Mouse (Mus musculus) right cerebral cortex, postnatal 14 days (tissue): ENCODE data around the gene Elof1.
A peak's percentile ranks its signal among the peaks of the same experiment; 100 is the strongest.
"Not testable (repeated sequence)": the region's sequence is repeated elsewhere in the genome, so short reads cannot be mapped to it uniquely, and the experiment has no call there.

Source experiments
- DNase-seq: peaks from one replicate; pipeline ENCODE4 v3.0.0; 2022

Gene Elof1

DNA sequence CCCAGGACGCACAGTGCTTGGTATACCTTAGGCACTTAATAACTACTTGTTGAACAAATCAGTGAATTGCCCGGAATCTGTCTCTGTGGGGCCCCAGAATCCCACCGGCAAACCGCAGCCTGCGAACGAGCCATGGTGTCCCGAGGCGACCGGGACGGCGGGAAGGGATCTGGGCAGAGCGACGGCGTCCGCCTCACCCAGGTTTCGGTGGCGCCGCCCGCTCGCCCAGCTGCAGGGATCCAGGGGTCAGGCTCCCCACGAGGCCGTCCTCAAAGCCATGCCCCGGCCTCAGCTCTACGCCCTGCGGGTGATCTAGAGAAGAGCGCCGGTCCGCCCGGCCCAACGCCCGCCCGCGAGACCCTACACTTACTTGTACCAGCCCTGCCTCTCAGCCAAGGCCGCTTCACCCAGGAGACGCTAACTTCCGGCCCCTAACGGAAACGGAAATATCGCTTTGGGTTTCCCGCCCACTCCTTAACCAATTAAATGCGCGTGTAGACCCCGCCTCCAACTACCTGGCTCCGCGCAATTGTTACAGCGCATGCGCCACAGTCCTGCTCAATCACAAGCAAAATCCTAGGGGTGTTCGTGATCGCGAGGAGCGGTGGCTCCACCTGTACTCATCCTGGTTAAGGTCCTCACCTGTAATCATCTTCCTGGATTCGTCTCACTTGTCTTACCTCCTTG, at the start of gene Elof1:
Gene Elof1, minus strand, starts transcription at position 433 of the 687 bp plus-strand sequence.
- DNase-seq, result peak; percentile 91

DNA sequence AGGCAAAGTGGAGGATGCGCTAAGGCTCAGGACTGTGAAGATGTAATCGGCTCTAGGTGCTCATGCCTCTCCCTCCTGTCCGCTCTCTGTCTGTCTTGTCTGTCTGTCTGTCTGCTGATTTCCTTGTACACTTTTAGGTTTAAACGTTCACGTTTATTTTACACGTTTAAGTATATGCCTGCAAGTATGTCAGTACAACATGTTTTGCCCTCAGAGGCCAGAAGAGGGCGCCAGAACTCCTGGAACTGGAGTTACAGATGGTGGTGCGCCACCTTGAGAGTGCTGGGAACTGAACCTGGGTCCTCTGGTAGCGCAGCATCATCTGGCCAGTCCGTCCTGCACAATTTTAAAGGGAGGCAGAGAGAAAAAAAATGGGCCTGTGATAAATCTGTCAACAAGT, 49.7 kb upstream of the Elof1 start:
- no peak for DNase-seq

DNA sequence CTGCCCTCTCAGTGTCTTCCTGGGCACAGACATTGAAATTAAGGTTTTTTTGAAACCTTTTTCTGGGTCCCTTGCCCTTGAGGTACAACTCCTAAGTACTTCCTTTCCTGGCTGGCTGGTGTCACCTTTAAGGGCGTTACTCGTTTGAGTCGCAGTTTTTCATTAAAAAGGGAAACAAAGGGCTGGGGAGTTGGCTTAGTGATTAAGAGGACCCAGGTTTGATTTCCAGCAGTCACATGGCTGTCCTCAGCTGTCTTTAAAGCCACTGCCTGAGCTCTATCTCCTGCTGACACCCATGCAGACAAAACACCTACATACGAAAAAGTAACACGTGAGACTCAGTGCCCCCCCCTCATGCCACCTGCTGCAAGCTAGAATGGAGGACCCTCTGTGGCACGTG, 49.0 kb upstream of the Elof1 start:
- no peak for DNase-seq

DNA sequence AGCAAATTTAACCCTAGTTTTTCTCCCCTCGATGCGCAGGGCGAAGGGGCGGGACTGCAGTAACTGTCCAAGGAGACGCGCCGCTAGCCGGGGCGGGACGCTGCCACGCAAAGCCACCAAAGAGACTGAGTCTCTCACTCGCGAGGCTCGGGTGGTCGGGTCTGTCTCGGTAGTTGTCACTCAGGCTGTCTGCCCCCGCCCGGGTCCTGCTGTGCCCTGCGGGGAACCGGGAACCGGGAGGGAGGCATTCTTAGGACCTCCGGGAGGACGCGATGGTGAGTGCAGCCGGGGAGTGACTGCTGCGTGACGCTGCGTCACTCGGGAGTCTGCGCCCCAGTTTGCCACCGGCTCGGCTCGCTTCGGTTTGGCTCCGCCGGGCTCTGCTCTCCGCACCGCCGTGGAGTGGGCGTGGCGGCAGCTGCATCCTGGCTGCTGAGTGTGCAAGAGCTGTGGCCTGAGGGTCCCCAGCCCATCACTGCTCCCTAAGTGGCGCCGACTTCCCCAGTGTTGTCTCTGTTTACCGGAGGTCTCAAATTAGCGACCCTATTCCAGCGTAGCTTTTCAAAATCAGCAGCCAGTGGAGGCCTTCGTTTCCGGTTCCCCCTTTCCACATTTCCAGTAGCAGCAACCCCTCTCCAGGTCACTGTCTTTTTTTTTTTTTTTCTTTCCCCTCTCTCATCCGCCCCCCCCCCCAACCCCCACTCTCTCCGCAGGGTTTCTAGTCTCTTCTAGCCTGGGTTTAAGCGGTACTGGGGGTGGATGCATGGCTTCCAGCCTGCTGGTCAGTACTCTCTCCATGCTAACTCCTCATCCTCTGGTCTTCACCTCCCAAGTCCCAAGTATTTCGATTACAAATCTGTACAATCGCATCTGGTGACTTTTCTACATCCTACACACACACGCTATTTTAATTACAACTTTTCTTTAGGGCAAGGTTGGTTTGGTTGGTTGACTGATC, 48.0 kb upstream of the Elof1 start:
- peak; percentile 65 for DNase-seq

DNA sequence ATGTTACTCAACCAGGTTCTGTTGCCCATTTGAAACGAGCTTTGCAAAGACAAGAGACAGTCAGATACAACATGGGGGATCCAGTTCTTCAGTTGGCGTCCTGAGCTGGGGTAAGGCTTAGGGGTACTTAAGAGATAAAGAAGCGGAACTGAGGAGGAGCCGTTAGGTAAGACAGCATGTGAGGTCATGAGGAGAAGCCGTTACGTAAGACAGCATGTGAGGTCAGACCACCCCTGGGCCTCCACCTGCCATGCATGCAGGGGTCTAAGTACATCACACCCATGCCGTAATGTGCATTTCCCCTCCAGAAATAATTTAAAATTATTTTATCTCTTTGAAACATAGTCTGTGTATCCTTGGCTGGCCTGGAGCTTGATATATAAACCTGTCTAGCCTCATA, 45.9 kb upstream of the Elof1 start:
- DNase-seq, result no peak

DNA sequence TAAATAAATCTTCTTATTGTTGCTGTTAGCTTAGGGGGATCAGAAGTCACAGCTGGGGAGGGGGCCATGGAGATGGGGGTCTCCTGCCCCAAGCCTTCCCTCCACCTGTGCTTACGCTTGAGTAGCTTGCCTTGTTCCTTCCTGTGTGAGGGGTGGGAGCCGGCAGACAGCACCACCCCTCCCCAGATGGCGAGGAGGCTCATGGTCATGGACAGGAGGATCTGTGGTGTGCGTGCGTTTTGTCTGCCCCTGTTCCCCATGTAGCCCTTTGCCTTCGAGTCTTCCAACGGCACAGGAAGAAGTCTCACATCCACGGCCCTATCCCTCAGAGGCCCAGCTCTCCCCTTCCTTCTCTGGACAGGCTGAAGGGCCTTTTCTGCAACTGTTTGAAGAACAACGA, 45.3 kb upstream of the Elof1 start:
- no peak for DNase-seq

DNA sequence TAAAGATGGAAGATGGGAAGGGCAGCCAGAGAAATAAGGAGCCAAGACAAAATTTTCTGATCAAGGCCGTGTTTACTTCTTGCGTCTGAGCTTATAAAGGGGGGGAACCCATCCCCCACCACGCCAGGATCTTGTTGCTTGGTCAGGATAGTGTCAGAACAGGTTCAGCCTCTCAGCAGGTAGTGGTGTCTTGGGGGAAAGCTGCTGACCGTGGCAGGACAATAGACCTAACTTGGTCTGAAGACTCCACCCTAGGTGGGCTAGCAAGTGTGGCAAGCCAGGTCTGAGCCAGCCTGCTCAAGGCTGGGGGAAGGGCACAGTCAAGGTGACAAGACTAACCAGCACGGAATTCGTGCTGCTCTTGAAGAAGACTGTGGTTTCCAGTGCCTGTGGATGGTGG, 44.3 kb upstream of the Elof1 start:
- DNase-seq, result no peak

DNA sequence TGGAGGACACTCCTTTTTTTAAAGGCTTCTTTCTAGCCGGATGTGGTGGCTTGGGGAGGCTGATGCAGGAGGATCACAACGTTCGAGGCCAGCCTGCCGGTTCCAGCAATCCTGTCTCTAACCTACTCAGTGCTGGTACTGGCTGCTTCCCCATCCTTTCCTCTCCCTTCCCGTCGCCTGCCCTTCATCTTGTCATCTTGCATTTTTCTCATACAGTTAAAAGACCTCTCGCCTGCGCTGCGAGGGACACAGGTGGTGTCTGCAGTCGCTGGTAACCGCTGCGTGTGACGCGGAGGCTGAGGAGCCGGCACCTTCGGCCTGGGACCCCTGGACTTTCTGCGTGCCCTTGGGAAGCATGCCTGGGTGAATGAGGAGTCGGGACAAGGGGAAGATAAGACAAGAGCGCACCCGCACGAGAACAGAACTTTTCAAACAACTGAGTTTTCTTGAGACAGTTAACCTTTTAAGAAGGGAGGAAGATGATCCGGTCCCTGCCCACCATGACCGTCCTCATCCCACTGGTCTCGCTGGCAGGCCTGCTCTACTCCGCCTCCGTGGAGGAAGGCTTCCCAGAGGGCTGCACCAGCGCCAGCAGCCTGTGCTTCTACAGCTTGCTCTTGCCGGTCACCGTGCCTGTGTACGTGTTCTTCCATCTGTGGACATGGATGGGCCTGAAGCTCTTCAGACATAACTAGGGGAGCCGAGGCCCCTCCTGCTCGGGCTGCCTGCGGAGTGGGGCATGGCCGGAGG, 40.7 kb upstream of the Elof1 start:
- DNase-seq, result no peak

DNA sequence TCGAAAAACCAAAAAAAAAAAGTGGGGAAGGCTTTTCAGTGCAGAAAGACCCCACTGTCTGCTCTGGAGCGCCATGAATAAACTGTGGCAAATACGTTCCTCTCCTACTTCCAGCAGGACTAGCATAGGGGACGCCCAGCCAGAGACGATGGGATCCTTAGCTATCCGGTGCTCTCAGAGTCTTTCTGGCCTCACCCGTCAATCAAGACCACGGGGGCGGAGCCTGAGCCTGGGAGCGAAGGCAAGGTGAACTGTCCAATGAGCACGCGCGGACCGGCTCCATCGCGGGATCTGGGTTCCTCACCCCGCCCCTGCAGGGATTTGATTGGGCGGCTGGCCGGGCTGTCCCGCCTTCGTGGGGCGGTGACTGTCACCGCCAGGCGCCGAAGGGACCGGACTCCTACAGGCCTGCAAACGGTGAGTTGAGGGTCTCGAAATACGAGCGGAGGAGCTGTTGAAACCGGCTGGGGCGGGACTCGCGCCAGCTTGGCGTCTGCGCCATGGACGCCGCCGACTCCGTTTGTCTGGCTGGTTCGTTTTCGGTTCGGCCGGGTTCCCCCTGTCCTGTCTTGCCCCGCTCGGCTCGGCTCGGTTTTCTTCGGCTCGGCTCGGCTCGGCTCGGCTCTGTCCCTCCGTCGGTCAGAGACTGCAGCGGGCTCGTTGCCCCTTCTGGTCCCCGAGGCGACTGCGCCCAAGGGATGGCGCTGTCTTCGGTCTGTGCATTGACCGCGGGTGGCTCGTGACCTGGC, 39.7 kb upstream of the Elof1 start, which contains the start of gene Pigyl:
Gene Pigyl, plus strand, starts transcription at position 350 of the 749 bp plus-strand sequence.
- peak; percentile 99 for DNase-seq

DNA sequence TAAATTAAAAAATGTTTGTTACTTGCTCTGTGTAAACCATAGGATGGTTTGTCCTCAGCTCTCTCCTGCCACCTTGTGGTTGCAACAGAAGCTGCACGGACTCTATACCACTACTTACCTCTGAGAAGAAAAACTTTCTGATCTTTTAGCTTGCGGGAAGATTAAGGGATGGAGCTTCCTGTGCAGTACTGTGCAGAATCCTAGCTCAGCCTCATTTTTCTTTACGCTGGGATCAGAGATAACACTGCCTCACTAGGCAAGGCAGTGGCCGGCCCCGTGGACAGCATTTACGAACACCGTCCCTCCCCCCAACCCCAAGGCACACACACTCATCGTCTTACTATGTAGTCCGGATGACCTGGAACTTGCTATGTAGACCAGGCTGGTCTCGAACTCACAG, 38.6 kb upstream of the Elof1 start:
- DNase-seq, result peak; percentile 64

DNA sequence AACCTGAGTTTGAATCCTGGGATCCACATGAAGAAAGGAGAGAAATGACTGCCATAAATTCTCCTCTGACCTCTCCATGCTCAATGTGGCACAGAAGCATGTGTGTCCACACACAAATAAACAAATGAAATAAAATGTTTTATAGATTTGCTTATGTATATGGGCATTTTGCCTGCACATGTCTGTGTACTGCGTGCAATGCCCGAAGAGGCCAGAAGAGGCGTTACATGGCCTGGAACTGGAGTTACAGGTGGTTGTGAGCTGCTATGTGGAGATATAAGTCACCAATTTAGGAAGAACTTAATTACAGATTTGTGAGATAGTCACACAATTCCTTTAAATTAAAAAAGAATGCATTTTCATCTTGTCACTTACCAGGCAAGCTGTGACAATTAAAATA, 36.8 kb upstream of the Elof1 start:
- no peak for DNase-seq

DNA sequence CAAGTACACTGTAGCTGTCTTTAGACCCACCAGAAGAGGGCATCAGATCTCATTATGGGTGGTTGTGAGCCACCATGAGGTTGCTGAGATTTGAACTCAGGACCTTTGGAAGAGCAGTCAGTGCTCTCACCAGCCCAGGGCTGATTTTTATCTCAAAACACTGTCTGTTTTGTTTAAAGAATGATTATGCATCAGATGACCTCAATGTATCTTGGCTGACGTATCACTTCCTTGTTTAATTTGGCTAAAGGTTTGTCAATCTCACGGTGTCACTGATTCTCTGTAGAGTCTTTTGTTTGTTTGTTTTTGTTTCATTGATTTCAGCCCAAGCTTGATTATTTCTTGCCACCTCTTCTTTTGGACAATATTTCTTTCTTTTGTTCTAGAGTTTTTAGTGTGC, 34.0 kb upstream of the Elof1 start:
- DNase-seq, result no peak

DNA sequence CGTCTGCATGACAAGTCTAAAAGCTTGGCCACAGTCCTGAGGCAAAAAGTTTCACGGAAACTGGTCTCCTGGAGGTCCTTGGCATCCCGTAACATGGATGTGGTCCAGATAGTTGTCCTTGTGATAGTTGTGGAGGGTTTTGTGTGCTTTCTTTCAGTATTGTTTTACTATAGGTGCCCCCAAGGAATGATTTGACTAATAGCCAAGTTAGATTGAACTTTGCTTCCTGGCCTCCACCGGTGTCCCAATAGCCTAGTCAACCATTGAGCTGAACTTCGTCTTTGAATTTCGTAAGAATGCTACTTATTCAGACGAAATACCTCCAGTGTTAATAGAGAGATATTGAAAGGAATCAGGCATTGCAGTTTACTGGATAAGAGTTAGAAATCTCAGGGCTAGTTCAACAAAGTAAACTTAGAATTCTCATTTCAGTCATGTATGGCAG, 33.3 kb upstream of the Elof1 start:
- not testable (repeated sequence) for DNase-seq

DNA sequence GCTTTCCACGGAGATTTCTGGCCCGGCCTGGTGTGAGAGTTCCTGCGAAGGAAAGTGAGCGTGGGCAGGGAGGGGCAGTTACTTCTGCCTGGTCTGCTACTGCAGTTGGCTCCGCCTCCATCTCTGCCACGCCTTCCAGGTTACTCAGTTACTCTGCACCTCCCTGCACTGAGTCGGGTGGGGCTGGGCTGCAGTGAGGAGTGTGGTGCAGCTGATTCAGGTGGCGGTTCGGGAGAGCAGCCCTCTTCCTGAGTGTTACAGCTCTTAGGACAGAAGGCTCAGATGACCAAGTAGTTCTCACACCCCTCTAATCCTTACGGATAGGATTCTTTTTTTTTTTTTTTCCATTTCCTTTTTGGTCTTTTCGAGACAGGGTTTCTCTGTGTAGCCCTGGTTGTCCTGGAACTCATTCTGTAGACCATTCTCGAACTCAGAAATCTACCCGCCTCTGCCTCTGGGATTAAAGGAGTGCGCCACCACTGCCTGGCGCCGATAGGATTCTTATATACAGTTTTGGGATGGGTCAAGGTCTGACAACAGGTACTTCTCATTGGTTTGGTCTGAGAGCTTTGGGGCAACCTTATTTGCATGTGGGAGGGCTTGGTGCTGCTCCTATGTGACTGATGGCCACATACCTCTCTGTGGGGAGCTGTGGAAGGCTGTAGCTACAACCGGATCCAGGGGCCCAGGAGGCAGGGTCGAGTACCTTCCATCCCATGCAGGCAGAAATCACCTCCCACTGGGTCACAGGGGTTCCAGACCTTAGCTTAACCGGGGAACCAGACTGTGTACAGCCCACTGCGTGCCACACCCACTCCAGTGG, 32.7 kb upstream of the Elof1 start:
- no peak for DNase-seq

DNA sequence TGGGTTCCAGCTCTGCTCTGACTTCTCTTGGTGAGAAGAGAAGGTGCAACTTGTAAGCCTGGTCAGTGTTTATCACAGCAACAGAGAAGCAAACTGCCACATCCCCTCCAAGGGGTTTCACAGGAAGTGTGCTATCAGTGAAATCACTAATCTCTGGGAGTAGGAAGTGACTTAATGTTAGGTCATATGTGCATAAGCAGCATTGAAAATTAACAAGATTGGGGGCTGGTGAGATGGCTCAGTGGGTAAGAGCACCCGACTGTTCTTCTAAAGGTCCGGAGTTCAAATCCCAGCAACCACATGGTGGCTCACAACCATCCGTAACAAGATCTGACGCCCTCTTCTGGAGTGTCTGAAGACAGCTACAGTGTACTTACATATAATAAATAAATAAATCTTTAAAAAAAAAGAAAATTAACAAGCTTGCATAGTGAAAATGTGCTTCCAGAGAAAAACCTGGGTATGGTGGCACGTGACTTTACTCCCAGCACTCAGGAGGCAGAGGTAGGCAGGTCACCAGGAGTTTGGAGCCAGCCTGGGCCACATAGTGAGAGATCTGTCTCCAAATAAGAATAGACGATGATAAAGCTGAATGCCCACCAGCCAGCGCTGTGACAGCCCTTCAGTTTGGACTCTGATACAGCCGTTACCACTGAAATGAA, 27.5 kb upstream of the Elof1 start:
- no peak for DNase-seq

DNA sequence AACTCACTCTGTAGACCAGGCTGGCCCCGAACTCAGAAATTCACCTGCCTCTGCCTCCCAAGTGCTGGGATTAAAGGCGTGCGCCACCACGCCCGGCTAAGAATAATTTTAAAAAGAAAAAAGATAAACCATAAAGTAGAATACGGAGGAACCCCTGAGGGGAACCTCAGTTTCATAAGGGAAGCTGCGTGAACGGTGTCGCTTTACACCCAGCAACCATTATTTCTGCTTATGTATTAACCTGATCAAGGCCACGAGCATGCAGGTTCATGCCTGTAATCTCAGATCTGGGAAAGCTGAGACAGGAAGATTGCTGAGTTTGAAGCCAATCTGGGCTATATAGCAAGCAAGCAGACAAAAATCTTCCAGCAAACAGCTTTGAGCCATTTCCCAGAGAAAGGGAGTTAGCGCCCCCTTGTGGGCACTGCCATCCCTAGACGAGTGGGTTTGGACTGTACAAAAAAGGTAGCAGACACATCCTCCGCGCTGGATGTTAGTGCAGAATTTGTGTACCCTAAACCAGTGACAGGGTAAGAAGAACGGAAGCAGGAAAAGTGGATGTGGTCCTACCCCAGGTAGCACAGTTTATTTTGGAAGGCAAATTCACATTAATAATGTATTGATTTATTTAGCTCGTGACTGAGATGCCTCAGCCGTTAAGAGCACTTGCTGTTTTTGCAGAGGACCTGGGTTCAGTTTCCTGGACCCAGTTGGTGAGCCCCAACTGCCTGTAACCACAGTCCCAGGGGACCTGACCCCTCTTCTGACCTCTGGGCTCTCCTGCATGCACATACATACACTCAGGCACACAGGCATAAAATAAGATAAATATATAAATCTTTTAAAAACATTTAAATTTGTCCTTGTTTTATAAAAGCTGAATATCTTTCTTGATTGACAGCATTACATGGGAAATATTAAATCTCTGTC, 26.4 kb upstream of the Elof1 start:
- DNase-seq, result peak; percentile 94

DNA sequence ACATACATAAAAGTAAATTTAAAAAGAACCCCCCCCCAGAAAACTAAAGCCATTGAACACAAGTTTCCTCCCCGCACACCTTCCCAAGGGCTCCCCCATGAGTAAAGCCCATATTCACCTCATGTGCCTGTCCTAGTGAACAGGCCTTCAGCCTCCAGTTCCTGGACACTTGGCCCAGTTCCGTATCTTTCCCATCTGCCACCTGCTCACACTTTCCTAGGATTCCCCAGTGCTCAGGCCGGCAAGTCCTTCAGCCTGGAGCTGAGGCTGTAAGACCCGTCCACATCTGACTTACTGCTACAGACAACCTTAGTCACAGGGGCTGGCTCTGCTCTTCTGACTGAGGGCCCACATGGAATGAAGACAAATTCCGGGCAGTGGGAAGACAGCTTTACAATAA, 22.8 kb upstream of the Elof1 start:
- DNase-seq, result no peak

DNA sequence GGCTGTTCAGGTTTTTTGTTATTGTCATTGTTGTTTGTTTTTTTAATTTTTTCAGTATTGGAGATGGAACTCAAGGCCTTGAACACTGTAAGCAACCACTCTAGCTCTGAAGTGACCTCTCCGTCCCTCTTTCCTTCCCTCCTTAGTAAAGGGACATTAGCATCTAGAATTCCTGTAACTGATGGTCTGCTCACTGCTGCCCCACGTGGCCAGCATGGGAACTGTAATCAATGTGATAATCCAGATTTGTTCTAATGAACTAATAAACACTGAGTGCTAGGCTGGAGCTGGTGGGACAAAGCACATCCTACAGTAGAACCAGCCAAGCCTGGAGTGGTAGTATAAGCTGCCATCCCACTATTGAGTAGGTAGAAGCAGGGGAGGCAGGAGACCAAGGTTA, 21.5 kb upstream of the Elof1 start:
- no peak for DNase-seq

DNA sequence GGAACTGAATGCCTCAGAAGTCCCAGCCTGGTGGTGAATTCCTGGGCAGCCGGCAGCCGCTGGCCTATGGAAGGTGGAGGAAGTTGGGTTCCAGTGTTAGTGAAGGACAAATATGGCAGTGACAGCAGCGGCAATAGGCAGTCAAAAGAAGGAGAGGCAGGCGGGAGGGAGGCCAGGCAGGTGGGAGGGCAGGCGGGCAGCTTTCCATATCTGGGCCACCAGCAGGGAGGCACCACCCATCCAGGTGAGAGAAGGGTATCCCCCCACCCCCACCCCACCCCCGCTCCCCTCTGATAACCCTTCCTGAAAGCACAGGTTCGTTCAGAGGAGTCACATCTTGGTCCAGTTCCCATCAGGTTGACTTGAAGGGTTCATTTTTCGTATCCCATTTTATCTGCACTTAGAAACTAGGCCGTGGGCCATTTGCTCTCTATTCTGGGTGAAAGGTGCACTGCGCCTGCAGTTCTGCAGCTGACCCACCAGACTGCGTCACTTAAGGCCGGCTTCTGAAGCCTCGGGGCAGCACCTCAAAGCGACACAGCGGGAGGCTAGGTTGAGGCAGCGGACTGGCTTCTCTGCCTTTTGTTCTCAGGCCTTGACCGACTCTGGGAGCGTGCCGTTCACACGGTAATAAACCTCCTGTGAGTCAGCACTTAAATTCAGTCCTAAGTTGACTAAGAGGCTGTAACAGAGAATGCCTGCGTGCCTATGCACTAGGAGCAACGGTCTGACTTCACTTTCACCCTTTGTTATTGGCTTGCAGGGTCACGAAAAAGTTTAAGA, 20.0 kb upstream of the Elof1 start:
- no peak for DNase-seq
